Mouse (Mus musculus) heart, adult 2 months (tissue): ENCODE results near the gene Hbq1b.
"Not testable (repeated sequence)": the region's sequence is repeated elsewhere in the genome, so short reads cannot be mapped to it uniquely, and the experiment has no call there.

Source experiments
- CTCF ChIP-seq: fragments of 200-600 bp; IDR thresholded peaks from 2 replicates; pipeline ENCODE4 v1.8.1; 2022; ENCODE audit warnings: antibody characterized with exemption, mild to moderate bottlenecking, moderate library complexity
- EP300 ChIP-seq: fragments of 200-500 bp; IDR thresholded peaks from 2 replicates; pipeline ENCODE4 v1.6.1; 2011; ENCODE audit warnings: low read depth, low read length, control low read depth; ENCODE audit not compliant: insufficient read depth
- POLR2A ChIP-seq: fragments of 200-500 bp; IDR thresholded peaks from 2 replicates; pipeline ENCODE4 v1.6.1; 2011; ENCODE audit warnings: mild to moderate bottlenecking, low read depth, low read length, control low read depth; ENCODE audit not compliant: insufficient read depth

- TF ChIP-seq POLR2A, CTCF, EP300: not testable (repeated sequence)
Observed at GRCm38 (mm10) chr11:32297417-32297816, 10.7 kb downstream of the Hbq1b start.
